ENCODE assay signal across 10 mouse cellular contexts in genomic region chr2:31884806-31885205, GRCm38 (mm10). TPM values are rescaled to one million over a fixed set of nuclear protein-coding genes. Genes with fewer than 3 reads are reported as not detected.
A peak's percentile ranks its signal among the peaks of the same experiment; 100 is the strongest.
DNase-seq lines count a peak whose midpoint lies in the region; ATAC-seq and TF ChIP-seq lines count a peak whose summit lies in the region.
"Had no signal": no experiment of that assay in that cellular context is flagged by ENCODE, and none has a peak within 500 bp of the region (broad histone marks: within the 10 kb centered on the region; RNA-seq: fewer than 3 reads in every experiment).

No protein-coding gene starts in this region.

- ATAC-seq in forebrain, embryonic 15.5 days (replicated peaks), result no peak

- H3K4me3 ChIP-seq in gastrocnemius, adult 2 months, result no peak overlapping the region
- H3K4me3 ChIP-seq in forebrain, embryonic 15.5 days, result no peak overlapping the region
- H3K4me3 ChIP-seq: hindbrain, embryonic 15.5 days; neural tube, embryonic 12.5 days had no signal

- H3K9me3 ChIP-seq in forebrain, embryonic 15.5 days, result no peaks in the 10 kb centered on the region
- H3K9me3 ChIP-seq: hindbrain, embryonic 15.5 days; neural tube, embryonic 12.5 days had no signal

- H3K4me2 ChIP-seq in forebrain, embryonic 15.5 days (replicated peaks), result no peak overlapping the region
- H3K4me2 ChIP-seq: hindbrain, embryonic 15.5 days; neural tube, embryonic 12.5 days had no signal

- intact Hi-C loops in gastrocnemius, adult 2 months (cut with DNase I), result loop anchor here (1.0 to 2.0 kb wide), 2 partner anchors 29 to 70 kb away; no protein-coding TSS in a partner anchor
- intact Hi-C loops in gastrocnemius, postnatal 36 days (cut with DNase I), result loop anchor here (2.0 kb wide), 1 partner anchor 70 kb away; no protein-coding TSS in a partner anchor

- H3K4me1 ChIP-seq in forebrain, embryonic 15.5 days, result no peaks in the 10 kb centered on the region

- no peaks in the 10 kb centered on the region for H3K36me3 ChIP-seq in forebrain, embryonic 15.5 days
- H3K36me3 ChIP-seq: hindbrain, embryonic 15.5 days; neural tube, embryonic 12.5 days had no signal

- H3K27me3 ChIP-seq in forebrain, embryonic 15.5 days, result peaks cover 55% of the 10 kb centered on the region

- H3K27ac ChIP-seq in gastrocnemius, adult 2 months, result no peak overlapping the region
- no peak overlapping the region for H3K27ac ChIP-seq in forebrain, embryonic 15.5 days (replicated peaks)
- H3K27ac ChIP-seq: hindbrain, embryonic 15.5 days; neural tube, embryonic 12.5 days had no signal

- 25% methylated on average over 6 of the region's 6 CpGs for WGBS in forebrain, embryonic 15.5 days

- peak; percentile 56 for TF ChIP-seq CTCF in gastrocnemius, adult 2 months (IDR thresholded peaks at IDR 0.05)

- peak; percentile 63 for DNase-seq in gastrocnemius, adult 2 months
- no peak for DNase-seq in gastrocnemius, postnatal 36 days
- DNase-seq in ovary, postnatal 36 days (ENCODE audit: low spot score), result peak; percentile 32
- DNase-seq in ovary, postnatal 14 days (ENCODE audit: low spot score), result no peak
- DNase-seq in cerebellum, postnatal 10 days, result peak; percentile 66 to 73
- DNase-seq in layer of hippocampus, postnatal 14 days (ENCODE audit: low spot score in 2 of 2), result peak; percentile 50 to 58
- DNase-seq in right cerebral cortex, postnatal 25 days, result peak; percentile 43

- H3K9ac ChIP-seq in forebrain, embryonic 15.5 days (replicated peaks), result no peak overlapping the region
- H3K9ac ChIP-seq: hindbrain, embryonic 15.5 days; neural tube, embryonic 12.5 days had no signal

RNA-seq across cellular contexts. Expression of gene Lamc3, which starts 2.3 kb away (rescaled TPM):
- total RNA-seq in gastrocnemius, adult 2 months (2021), result under 1 TPM; 0.11 to 0.82 TPM
- 1 to 10 TPM in 1 of 2 experiments, under 1 TPM in 1; 0.41 to 1.0 TPM for total RNA-seq in gastrocnemius, postnatal 36 days (2021)
- total RNA-seq in layer of hippocampus, postnatal 14 days (2021), result 10 to 100 TPM; 10.9 to 11.9 TPM
- 2.9 TPM in 2 replicates for polyA plus RNA-seq in forebrain, embryonic 15.5 days (2015; fragmentation: Nextera tagmentation; extraction: Ambion mirVana)

RNA-seq across cellular contexts. Expression of gene Fibcd1, which starts 39.0 kb away (rescaled TPM):
- not detected for total RNA-seq in gastrocnemius, adult 2 months (2021)
- not detected for total RNA-seq in gastrocnemius, postnatal 36 days (2021)
- total RNA-seq in layer of hippocampus, postnatal 14 days (2021), result 100 to 1,000 TPM; 111 to 117 TPM
- 3.2 TPM in 2 replicates for polyA plus RNA-seq in forebrain, embryonic 15.5 days (2015; fragmentation: Nextera tagmentation; extraction: Ambion mirVana)

Comparison
In these comparisons a context has a peak if more than half of its experiments do, and no peak if none do; other contexts are left out.
1. DNase-seq: peak in gastrocnemius, adult 2 months (single experiment), ovary, postnatal 36 days (single experiment), cerebellum, postnatal 10 days (2 of 2), layer of hippocampus, postnatal 14 days (2 of 2) and right cerebral cortex, postnatal 25 days (single experiment); none in gastrocnemius, postnatal 36 days (0 of 2) and ovary, postnatal 14 days (single experiment).
2. RNA of gene Lamc3, which starts 2.3 kb away (total RNA-seq): 10.9 to 11.9 TPM in layer of hippocampus, postnatal 14 days; 0.41 to 1.0 TPM in gastrocnemius, postnatal 36 days and 0.11 to 0.82 TPM in gastrocnemius, adult 2 months; every median in the first group is over 4 times any median in the second.
3. RNA of gene Fibcd1, which starts 39.0 kb away (total RNA-seq): 111 to 117 TPM in layer of hippocampus, postnatal 14 days; not detected in gastrocnemius, postnatal 36 days and not detected in gastrocnemius, adult 2 months; every median in the first group is over 100 times any median in the second.